ENCODE assay signal across 8 mouse cellular contexts in the genomic region with DNA sequence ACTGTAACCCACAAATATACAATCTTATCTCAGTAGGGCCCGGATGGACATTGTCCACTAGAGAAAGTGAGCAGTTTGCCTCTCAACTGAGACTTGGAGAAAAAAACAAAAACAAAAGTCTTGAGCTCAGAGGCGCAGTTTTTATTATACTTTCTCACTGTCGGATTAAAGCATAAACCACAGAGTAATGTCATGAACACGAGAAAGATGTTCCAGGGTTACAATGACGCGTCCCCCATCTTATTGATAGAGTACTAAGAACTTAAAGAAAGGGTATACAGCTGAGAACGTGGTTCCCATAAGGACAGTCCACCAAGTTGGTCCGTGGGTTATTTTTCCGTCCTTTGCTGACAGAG. TPM values are rescaled to one million over a fixed set of nuclear protein-coding genes. Genes with fewer than 3 reads are reported as not detected.
DNase-seq lines count a peak whose midpoint lies in the region; ATAC-seq and TF ChIP-seq lines count a peak whose summit lies in the region.

No protein-coding gene starts in this region.

- H3K4me1 ChIP-seq in kidney, embryonic 16.5 days (ENCODE audit: insufficient read depth, low read length): peaks cover 6% of the 10 kb centered on the region; the same call in 1 of the 2 replicates
- H3K4me1 ChIP-seq in bone marrow, adult 2 months (ENCODE audit: control insufficient read depth, insufficient read depth, low read length): peaks cover 1% of the 10 kb centered on the region; the same call in 1 of the 2 replicates
- peaks cover 24% of the 10 kb centered on the region for H3K4me1 ChIP-seq in hindbrain, embryonic 15.5 days (replicated peaks)
- H3K4me1 ChIP-seq in midbrain, postnatal 0 days (ENCODE audit: insufficient read depth, low read length): no peaks in the 10 kb centered on the region

- no peak for ATAC-seq in kidney, embryonic 16.5 days (ENCODE audit: low FRiP score, low TSS enrichment)
- ATAC-seq in hindbrain, embryonic 15.5 days (ENCODE audit: low FRiP score, low read depth): no peak
- ATAC-seq in midbrain, postnatal 0 days (ENCODE audit: low FRiP score): no peak
- no peak for ATAC-seq in inflammation-experienced regulatory T-cells, adult 6 months

- peaks cover 3% of the 10 kb centered on the region; the same call in 1 of the 2 replicates for H3K9me3 ChIP-seq in kidney, embryonic 16.5 days (ENCODE audit: low read length)
- no peaks in the 10 kb centered on the region for H3K9me3 ChIP-seq in hindbrain, embryonic 15.5 days
- no peaks in the 10 kb centered on the region for H3K9me3 ChIP-seq in midbrain, postnatal 0 days (ENCODE audit: low read length)

- no peak for TF ChIP-seq POLR2A in bone marrow, adult 2 months (IDR thresholded peaks at IDR 0.05; ENCODE audit: borderline replicate concordance, control insufficient read depth, low read depth, low read length)

- DNase-seq in kidney, postnatal 10 days: no peak
- no peak for DNase-seq in midbrain, postnatal 0 days (ENCODE audit: low spot score)
- DNase-seq in kidney, adult 8-10 months: no peak
- no peak for DNase-seq in urinary bladder, postnatal 36 days (ENCODE audit: low spot score in 2 of 2)

- peak overlapping the region; percentile 96; the same call in 1 of the 2 replicates for H3K27ac ChIP-seq in kidney, embryonic 16.5 days (ENCODE audit: low read length)
- peak overlapping the region; percentile 100 for H3K27ac ChIP-seq in bone marrow, adult 2 months (ENCODE audit: control insufficient read depth, insufficient read depth, low read depth, low read length, poor library complexity)
- peak overlapping the region; percentile 98 for H3K27ac ChIP-seq in hindbrain, embryonic 15.5 days (replicated peaks)
- H3K27ac ChIP-seq in midbrain, postnatal 0 days (ENCODE audit: low read depth, low read length): no peak overlapping the region

- WGBS in kidney, embryonic 16.5 days: 2% methylated on average over 9 of the region's 9 CpGs
- WGBS in bone marrow, adult 2 months: under 1% methylated on average over 9 of the region's 9 CpGs
- 3% methylated on average over 9 of the region's 9 CpGs for WGBS in hindbrain, embryonic 15.5 days
- under 1% methylated on average over 9 of the region's 9 CpGs for WGBS in midbrain, postnatal 0 days

- no peaks in the 10 kb centered on the region for H3K27me3 ChIP-seq in kidney, embryonic 16.5 days (ENCODE audit: insufficient read depth, low read length)
- H3K27me3 ChIP-seq in hindbrain, embryonic 15.5 days: no peaks in the 10 kb centered on the region
- H3K27me3 ChIP-seq in midbrain, postnatal 0 days (ENCODE audit: insufficient read depth, low read length): no peaks in the 10 kb centered on the region

- peak overlapping the region; percentile 93 for H3K9ac ChIP-seq in kidney, embryonic 16.5 days (replicated peaks; ENCODE audit: low read length)
- peak overlapping the region; percentile 82 for H3K9ac ChIP-seq in hindbrain, embryonic 15.5 days
- peak overlapping the region; percentile 76 for H3K9ac ChIP-seq in midbrain, postnatal 0 days (replicated peaks; ENCODE audit: low read length, poor library complexity, severe bottlenecking)

- TF ChIP-seq CTCF in bone marrow, adult 2 months (IDR thresholded peaks at IDR 0.05; ENCODE audit: control insufficient read depth, insufficient read depth, low read length): no peak
- no peak for TF ChIP-seq CTCF in midbrain, postnatal 0 days (IDR thresholded peaks at IDR 0.05)

- H3K4me2 ChIP-seq in kidney, embryonic 16.5 days (replicated peaks; ENCODE audit: low read depth, low read length): peak overlapping the region; percentile 82
- peak overlapping the region; percentile 87 for H3K4me2 ChIP-seq in hindbrain, embryonic 15.5 days
- peak overlapping the region; percentile 93 for H3K4me2 ChIP-seq in midbrain, postnatal 0 days (ENCODE audit: low read depth, low read length, poor library complexity, severe bottlenecking)

- no peaks in the 10 kb centered on the region for H3K36me3 ChIP-seq in kidney, embryonic 16.5 days (ENCODE audit: insufficient read depth, low read length)
- H3K36me3 ChIP-seq in hindbrain, embryonic 15.5 days: no peaks in the 10 kb centered on the region
- H3K36me3 ChIP-seq in midbrain, postnatal 0 days (ENCODE audit: insufficient read depth, low read length): no peaks in the 10 kb centered on the region

- peak overlapping the region; percentile 88 for H3K4me3 ChIP-seq in kidney, embryonic 16.5 days (ENCODE audit: low read length)
- H3K4me3 ChIP-seq in bone marrow, adult 2 months (replicated peaks; ENCODE audit: control insufficient read depth, low read depth, low read length): peak overlapping the region; percentile 79
- H3K4me3 ChIP-seq in hindbrain, embryonic 15.5 days: peak overlapping the region; percentile 74
- H3K4me3 ChIP-seq in midbrain, postnatal 0 days (ENCODE audit: low read depth, low read length): peak overlapping the region; percentile 94

RNA-seq across cellular contexts. Expression of gene Elf2, which starts 1.1 kb away (rescaled TPM):
- polyA plus RNA-seq in kidney, embryonic 16.5 days (2015; fragmentation: Nextera tagmentation; extraction: Ambion mirVana): 62.9 and 64.4 TPM in 2 replicates
- polyA plus RNA-seq in bone marrow, adult 2 months (2011; ENCODE audit: insufficient read depth, insufficient read length, low replicate concordance, missing spikeins): 27.6 and 28.7 TPM in 2 replicates
- polyA plus RNA-seq in hindbrain, embryonic 15.5 days (2015; fragmentation: Nextera tagmentation; extraction: Ambion mirVana): 34.2 and 35.7 TPM in 2 replicates
- 38.7 and 45.6 TPM in 2 replicates for total RNA-seq in midbrain, postnatal 0 days (2014; rRNA removed)
- polyA plus RNA-seq in midbrain, postnatal 0 days (2015; fragmentation: Nextera tagmentation; extraction: Ambion mirVana): 22.2 and 26.1 TPM in 2 replicates
- polyA plus RNA-seq in inflammation-experienced regulatory T-cells, adult 6 months (2017; shearing (Covaris generic)): 10 to 100 TPM; 51.8 to 74.2 (median 57.7) TPM

RNA-seq across cellular contexts. Expression of gene Mgarp, which starts 57.2 kb away (rescaled TPM):
- polyA plus RNA-seq in kidney, embryonic 16.5 days (2015; fragmentation: Nextera tagmentation; extraction: Ambion mirVana): 7.3 and 10.5 TPM in 2 replicates
- polyA plus RNA-seq in bone marrow, adult 2 months (2011; ENCODE audit: insufficient read depth, insufficient read length, low replicate concordance, missing spikeins): not detected in 2 replicates
- polyA plus RNA-seq in hindbrain, embryonic 15.5 days (2015; fragmentation: Nextera tagmentation; extraction: Ambion mirVana): 2.0 and 2.5 TPM in 2 replicates
- total RNA-seq in midbrain, postnatal 0 days (2014; rRNA removed): 0.49 TPM in 1 of 2 replicates, not detected in the other
- 0.40 and 0.49 TPM in 2 replicates for polyA plus RNA-seq in midbrain, postnatal 0 days (2015; fragmentation: Nextera tagmentation; extraction: Ambion mirVana)
- 1 to 10 TPM in 1 of 3 experiments, under 1 TPM in 1, not detected in 1; 0.78 to 1.2 TPM for polyA plus RNA-seq in inflammation-experienced regulatory T-cells, adult 6 months (2017; shearing (Covaris generic))
